Mouse (Mus musculus) kidney, postnatal 36 days (tissue): ENCODE results near the gene Rbpjl.

ENCODE experiments used
- DNase-seq, 2 experiments: peaks; one replicate each; pipeline ENCODE4 v3.0.0; 2021 to 2022; ENCODE audit warnings: mixed read lengths in 2 of 2

The Rbpjl gene

GRCm38 (mm10) chr2:164396076-164396475, 6.9 kb upstream of the Rbpjl start:
- no peak for DNase-seq

DNA sequence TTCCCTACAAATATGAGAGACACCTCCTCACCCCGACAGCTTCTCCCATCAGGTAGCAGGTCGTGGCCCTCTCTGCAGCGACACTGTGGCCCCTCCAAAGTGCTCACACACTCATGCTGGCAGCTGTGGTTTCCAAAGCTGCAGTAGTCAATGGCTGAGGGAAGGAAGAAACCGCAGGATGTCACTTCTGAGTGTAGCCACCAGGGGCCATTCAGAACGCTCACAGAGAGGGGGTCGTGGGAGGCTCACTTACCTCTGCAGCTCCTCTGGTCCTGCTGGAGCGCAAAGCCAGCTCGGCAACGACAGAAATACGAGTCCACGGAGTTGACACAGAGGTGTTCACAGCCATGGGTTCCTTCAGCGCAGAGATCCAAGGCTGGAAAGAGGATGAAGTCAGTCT, 6.0 kb upstream of the Rbpjl start:
- no peak for DNase-seq

DNA sequence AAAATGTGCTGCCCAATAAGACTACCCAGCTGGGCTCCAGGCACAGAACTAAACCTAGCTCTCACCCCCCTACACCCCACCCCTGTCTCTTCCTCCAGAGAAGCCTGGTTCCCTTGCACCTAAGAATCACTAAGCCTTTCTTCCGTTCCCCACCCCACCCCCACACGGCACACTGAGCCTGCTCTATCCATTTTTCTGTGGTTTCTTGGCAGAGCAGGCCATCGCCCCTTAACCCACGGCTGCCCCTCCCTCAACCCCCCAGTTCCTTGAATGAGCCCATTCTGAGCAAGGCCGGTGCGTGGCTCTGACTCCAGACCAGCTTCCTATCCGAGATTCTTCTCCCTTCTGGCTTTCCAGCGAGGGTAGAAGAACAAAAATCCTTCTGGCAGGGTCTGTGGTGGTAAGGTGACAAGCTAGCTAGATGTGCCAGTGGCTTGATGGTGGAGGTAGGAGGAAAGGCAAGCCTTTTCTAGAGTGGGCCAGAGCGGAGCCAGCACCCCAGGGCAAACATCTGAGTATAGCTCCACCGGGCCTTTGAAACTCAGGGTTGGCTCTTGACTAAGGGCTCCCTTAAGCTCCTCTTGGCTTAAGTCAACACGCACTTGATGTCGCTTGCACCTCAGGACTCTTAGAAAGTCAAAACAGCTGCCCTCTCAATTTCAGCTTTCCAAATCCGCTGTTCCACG, 598 bp downstream of the Rbpjl start:
- no peak for DNase-seq

GRCm38 (mm10) chr2:164404082-164404990, 1.4 kb downstream of the Rbpjl start:
- peak; percentile 51 to 72 for DNase-seq

- no peak for DNase-seq
Measured at GRCm38 (mm10) chr2:164405060-164405459, 2.1 kb downstream of the Rbpjl start, which contains the start of gene Matn4. Gene Matn4 (minus strand): TSS chr2:164405160.

GRCm38 (mm10) chr2:164405519-164405918, 2.6 kb downstream of the Rbpjl start:
- no peak for DNase-seq

- peak; percentile 66 to 88 for DNase-seq
Measured at GRCm38 (mm10) chr2:164407708-164408107, 4.8 kb downstream of the Rbpjl start.

DNA sequence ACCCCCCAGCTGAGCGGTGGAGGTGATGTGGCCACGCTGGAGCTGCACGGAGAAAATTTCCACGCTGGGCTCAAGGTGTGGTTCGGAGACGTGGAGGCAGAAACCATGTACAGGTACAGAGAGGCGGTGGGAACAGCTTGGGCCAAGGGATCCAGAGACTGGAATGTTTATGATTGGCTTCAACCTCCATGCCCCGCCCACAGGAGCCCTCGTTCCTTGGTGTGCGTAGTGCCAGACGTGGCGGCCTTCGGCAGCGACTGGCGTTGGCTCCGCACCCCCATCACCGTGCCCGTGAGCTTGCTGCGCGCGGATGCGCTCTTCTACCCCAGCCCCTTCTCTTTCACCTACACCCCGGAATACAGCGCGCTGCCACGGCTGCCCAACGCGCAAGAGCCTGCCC, 11.2 kb downstream of the Rbpjl start:
- DNase-seq, result no peak

DNA sequence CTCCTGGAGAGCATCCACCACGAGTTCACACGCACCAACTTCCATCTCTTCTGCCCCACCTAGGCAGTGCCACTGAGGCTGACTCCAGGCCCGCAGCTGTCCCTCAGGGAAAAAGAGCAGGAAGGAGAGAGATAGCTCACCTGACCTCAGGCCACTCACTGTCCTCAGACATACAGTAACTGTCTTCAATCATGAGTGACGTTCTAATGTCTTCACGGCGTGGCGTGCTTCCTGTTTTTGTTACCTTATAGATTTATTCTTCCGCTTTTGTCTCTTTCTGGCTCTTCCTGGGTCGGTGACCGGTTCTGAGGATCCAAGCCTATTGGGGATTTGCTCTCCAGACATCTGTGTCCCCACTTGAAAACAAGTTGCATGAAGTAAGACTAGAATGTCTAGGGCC, 11.6 kb downstream of the Rbpjl start:
- no peak for DNase-seq

DNA sequence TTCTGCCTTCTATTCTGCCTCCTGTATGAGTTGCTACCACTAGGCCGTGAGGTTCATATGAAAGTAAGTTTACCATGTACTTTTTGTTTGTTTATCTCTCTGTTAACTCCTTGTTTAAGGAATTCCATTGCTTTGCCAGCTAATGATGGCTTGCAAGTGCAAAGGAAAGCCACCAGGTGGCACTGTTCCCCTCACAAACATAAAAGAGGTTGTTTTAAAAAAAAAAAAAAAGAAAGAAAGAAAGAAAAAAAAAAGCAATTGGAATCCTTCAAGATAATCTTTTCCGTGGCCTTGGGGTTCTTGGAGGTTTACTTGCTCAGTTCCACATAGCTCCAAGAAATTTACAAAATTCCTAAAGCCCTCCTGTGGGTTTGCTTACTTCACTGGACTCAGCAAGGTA, 14.3 kb downstream of the Rbpjl start:
- DNase-seq, result peak in 1 of 2 experiments; percentile 65

DNA sequence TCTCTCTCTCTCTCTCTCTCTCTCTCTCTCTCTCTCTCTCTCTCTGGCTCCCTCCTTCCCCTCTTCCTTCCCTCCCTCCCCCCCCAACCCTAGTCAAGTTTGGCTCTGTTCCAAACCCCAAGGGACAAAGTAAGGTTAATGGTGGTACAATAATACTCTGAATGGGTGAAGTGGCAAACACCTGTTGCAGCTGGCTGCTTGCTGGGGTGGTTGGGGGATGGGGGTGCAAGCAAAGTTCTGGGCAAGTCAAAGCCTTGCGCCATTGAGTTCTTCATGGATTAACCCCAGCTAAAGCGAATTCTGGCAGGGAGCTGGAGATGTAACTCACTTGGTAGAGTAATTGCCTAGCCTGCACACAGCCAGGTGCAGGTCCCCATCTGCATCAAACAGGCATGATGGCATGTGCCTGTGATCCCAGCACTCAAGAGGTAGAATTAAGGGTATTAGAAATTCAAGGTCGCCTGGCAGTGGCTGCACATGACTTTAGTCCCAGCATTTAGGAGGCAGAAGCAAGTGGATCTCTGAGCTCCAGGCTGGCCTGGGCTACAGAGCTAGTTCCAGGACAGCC, 15.5 kb downstream of the Rbpjl start:
- DNase-seq, result peak in 1 of 2 experiments; percentile 74

DNA sequence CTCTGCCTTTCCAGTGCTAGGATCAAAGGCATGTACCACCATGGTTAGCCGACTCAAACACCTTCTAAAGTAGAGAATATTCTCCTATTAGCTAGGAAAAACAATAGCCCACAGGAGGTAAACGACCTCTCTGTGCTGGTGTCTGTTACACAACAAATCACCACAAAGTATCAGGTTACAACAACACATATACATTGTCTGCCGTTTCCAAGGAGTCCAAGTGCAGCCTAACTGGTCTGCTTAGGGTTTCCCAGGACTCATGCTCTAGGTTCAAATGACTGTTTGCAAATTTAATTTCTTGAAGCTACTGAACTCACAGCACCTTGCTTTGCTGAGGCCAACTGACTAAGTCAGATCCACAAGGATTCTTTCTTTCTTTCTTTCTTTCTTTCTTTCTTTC, 16.5 kb downstream of the Rbpjl start:
- DNase-seq, result no peak

DNA sequence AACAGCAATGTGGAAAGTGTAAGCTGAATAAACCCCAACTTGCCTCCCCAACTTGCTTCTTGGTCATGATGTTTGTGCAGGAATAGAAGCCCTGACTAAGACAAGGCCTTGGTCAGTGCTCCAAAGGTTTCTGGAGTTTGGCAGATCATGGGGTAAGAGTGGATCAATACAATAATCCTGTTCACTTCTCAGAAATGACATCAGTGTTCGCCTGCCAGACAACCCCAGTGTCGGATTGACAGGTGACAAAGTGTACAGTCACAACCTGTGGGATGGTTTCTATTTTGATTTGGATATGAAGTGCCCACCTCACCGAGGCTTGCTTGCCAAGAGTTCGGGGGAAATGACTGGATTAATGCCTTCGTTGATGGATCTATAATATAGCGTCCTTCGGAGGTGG, 18.4 kb downstream of the Rbpjl start:
- DNase-seq, result no peak

DNA sequence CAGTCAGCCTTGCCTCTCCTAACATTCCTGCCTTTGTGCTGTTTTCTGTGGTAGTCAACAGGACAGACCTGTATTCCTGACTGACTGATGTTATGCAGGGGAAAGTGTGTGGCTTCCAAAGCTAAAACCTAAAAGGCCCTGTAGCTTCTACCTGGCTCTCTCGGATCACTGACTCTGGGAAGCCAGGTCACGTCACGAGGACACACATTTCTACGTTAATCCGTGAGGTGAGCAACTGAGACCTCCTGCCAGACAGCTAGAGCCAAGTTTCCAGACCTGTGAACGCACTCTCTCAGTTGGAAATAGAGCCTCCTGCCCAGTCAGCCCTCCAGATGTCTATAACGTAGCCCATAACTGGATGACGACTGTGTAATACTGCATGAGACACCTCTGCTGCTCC, 19.0 kb downstream of the Rbpjl start:
- DNase-seq, result peak; percentile 73 to 86

DNA sequence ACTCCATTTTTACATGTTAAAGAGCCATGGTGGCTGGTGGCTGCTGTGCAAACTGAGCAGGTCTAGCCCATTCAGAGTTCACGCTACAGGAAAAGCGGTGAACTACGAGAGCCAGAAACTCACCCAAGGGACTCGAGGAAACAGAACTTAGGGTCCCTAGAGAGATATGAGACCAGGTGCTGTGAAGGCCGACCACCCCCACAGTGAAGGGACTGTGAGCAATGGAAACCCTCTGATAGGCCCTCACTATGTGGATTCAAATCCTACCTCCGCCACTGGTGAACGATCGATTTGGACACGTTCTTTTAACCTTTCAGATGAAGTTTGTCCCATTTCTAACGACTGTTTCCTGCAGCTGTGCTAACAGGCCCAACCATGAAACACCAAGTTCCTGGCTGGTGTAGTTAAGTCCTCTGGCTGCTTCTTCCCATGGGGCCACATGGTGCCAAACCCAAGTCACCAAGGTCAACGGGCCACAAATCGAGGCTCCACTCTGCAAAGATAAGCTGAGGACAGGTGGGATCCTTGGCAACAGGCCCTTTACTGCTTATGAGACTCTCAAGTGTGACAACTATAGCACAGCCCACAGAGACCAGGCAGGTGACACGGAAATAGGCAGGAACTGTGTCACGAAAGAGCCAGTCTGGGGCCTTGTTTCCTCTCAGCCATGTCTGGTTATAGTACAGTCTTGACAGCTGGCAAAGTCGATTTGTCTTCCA, 19.9 kb downstream of the Rbpjl start:
- DNase-seq, result no peak

DNA sequence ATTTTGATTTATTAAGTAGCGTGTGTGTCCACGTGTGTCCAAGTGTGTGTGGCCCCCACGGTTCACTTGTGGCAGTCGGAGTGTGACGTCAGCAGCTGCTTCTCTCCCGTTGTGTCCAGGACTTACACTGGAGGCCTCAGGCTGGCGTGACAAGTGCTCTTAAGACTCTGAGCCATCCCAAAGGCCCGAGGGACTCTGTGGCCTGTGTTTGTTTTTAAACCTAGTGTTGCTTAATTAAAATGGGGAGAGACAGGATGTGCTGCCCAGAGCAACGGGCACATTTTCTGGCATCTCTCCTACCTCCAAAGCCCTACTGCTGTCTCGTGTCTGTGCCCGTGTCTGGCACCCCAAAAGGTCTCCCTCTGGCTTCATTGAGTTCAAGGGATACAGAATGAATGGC, 20.5 kb downstream of the Rbpjl start:
- DNase-seq, result peak in 1 of 2 experiments; percentile 42

DNA sequence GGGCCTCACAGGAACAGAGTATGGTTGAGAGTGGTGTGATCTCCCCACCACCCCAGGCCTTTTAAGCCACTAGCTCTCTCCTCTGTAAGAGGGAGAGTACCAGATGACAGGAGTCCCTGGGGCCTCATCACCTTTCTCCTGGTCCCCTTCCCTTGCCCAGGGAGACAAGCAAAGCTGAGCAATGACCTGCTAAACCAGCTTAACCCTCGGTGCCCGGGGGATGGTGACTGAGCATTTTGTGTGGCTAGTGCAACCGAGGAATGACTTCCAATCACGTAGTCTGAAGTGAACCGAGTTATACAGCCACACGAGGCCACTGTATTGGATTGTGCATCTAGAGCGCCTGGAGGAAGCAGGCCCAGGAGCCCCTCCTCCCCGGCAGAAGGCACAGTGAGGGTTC, 21.5 kb downstream of the Rbpjl start:
- no peak for DNase-seq

GRCm38 (mm10) chr2:164425401-164425800, 22.5 kb downstream of the Rbpjl start:
- DNase-seq, result peak; percentile 80 to 85

DNA sequence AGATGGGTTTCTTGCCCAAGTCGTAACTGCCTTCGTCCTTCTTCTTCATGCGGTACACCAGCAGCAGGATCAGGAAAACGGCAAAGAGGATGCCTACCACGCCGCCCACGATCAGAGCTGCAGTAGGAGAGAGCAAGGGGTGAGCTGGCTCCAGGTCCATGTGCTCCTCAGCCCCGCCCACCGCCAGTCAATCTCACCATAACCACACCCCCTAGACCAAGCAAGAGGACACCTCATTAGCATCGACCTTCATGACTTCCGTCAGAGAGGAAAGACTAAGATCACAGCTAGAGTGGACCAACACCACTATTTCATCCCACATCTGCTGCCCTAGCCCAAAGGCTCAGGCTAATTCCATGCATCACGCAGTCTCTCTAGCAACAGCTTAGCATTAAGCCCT, 23.2 kb downstream of the Rbpjl start:
- DNase-seq, result peak in 1 of 2 experiments; percentile 78

- DNase-seq, result peak in 1 of 2 experiments; percentile 7
Measured at GRCm38 (mm10) chr2:164426952-164427351, 24.0 kb downstream of the Rbpjl start.

DNA sequence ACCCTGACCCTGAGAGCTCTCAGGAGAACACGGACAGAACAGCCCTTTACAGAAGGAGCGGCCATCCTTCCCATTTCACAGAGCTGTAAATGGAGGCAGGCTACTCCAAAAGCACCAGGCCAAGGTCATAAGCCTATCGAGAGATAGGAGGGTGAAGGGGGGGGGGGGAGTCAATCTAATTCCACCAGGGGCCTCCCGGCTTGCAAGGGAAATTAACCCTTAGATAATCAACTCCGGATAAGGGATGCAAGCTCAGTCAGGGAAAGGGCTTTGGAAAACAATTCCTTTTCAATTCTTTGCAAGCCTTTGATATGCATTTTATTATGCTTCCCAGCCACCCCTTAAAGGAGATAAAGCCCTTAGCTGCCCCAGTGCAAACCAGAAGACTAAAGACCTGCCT, 25.5 kb downstream of the Rbpjl start:
- DNase-seq, result no peak

GRCm38 (mm10) chr2:164429881-164430615, 27.1 kb downstream of the Rbpjl start:
- peak in 1 of 2 experiments; percentile 2 for DNase-seq
